Mouse (Mus musculus): ENCODE results near the gene Cops6. TPM values are rescaled to one million over a fixed set of nuclear protein-coding genes. Genes with fewer than 3 reads are reported as not detected.

The Cops6 gene
- 47.0 and 51.7 TPM in 2 replicates for total RNA-seq (2014; rRNA removed)
- 255 and 265 TPM in 2 replicates for polyA plus RNA-seq (2015; fragmentation: Nextera tagmentation; extraction: Ambion mirVana)

GRCm38 (mm10) chr5:138160842-138161665, at the start of gene Cops6:
Cops6 (plus strand) TSS chr5:138161071.
- peak within 1 kb of the TSS; percentile 66 for H3K27ac ChIP-seq (ENCODE audit: low read depth, low read length)
- peak; percentile 19; the same call in 1 of the 2 replicates for TF ChIP-seq CTCF (IDR thresholded peaks at IDR 0.05; ENCODE audit: low read depth)
- H3K4me3 ChIP-seq (ENCODE audit: low read depth, low read length): peak within 1 kb of the TSS; percentile 57
- WGBS: under 1% methylated on average over 42 of the region's 42 CpGs
- H3K4me2 ChIP-seq (ENCODE audit: low read depth): peak within 1 kb of the TSS; percentile 65
- peaks cover 36% of the 10 kb centered on the region for H3K36me3 ChIP-seq (ENCODE audit: insufficient read depth)
- H3K9ac ChIP-seq: peak within 1 kb of the TSS; percentile 69
- no peaks in the 10 kb centered on the region for H3K9me3 ChIP-seq (ENCODE audit: low read length)
- peak; percentile 99 for ATAC-seq
- H3K27me3 ChIP-seq (ENCODE audit: insufficient read depth, low read length): no peaks in the 10 kb centered on the region
- DNase-seq: peak; percentile 95
- H3K4me1 ChIP-seq (ENCODE audit: insufficient read depth): peaks cover 7% of the 10 kb centered on the region; the same call in 1 of the 2 replicates

GRCm38 (mm10) chr5:138116255-138117198, 44.3 kb upstream of the Cops6 start, which contains the start of gene Zscan21:
Zscan21 (plus strand) TSS chr5:138116903.
- peak within 1 kb of the TSS; percentile 57 for H3K4me2 ChIP-seq (ENCODE audit: low read depth)
- H3K27ac ChIP-seq (ENCODE audit: low read depth, low read length): peak within 1 kb of the TSS; percentile 93
- peaks cover 11% of the 10 kb centered on the region for H3K4me1 ChIP-seq (ENCODE audit: insufficient read depth)
- peak within 1 kb of the TSS; percentile 71 for H3K4me3 ChIP-seq (ENCODE audit: low read depth, low read length)
- no peaks in the 10 kb centered on the region for H3K9me3 ChIP-seq (ENCODE audit: low read length)
- peak within 1 kb of the TSS; percentile 72 for H3K9ac ChIP-seq
- WGBS: 6% methylated on average over 38 of the region's 38 CpGs
- ATAC-seq: peak; percentile 99
- H3K36me3 ChIP-seq (ENCODE audit: insufficient read depth): peaks cover 7% of the 10 kb centered on the region; the same call in 1 of the 2 replicates
- peak; percentile 95 for DNase-seq
- peak; percentile 43; the same call in 1 of the 2 replicates for TF ChIP-seq CTCF (IDR thresholded peaks at IDR 0.05; ENCODE audit: low read depth)
- H3K27me3 ChIP-seq (ENCODE audit: insufficient read depth, low read length): no peaks in the 10 kb centered on the region

GRCm38 (mm10) chr5:138117199-138118015, 43.5 kb upstream of the Cops6 start:
- peak overlapping the region; percentile 57 for H3K4me2 ChIP-seq (ENCODE audit: low read depth)
- WGBS: 6% methylated on average over 16 of the region's 16 CpGs
- peaks cover 7% of the 10 kb centered on the region; the same call in 1 of the 2 replicates for H3K36me3 ChIP-seq (ENCODE audit: insufficient read depth)
- TF ChIP-seq CTCF (IDR thresholded peaks at IDR 0.05; ENCODE audit: low read depth): no peak
- H3K27me3 ChIP-seq (ENCODE audit: insufficient read depth, low read length): no peaks in the 10 kb centered on the region
- peaks cover 11% of the 10 kb centered on the region for H3K4me1 ChIP-seq (ENCODE audit: insufficient read depth)
- ATAC-seq (peak; percentile 28; the same call in 1 of the 2 replicates), DNase-seq (peak; percentile 22)
- peak overlapping the region; percentile 71 for H3K4me3 ChIP-seq (ENCODE audit: low read depth, low read length)
- peak overlapping the region; percentile 72 for H3K9ac ChIP-seq
- peak overlapping the region; percentile 93 for H3K27ac ChIP-seq (ENCODE audit: low read depth, low read length)
- no peaks in the 10 kb centered on the region for H3K9me3 ChIP-seq (ENCODE audit: low read length)

- no peaks in the 10 kb centered on the region for H3K9me3 ChIP-seq (ENCODE audit: low read length)
- ATAC-seq: no peak
- peak overlapping the region; percentile 57 for H3K4me2 ChIP-seq (ENCODE audit: low read depth)
- 66% methylated on average over 3 of the region's 3 CpGs for WGBS
- peaks cover 11% of the 10 kb centered on the region for H3K4me1 ChIP-seq (ENCODE audit: insufficient read depth)
- no peak overlapping the region for H3K27ac ChIP-seq (ENCODE audit: low read depth, low read length)
- peaks cover 9% of the 10 kb centered on the region; the same call in 1 of the 2 replicates for H3K36me3 ChIP-seq (ENCODE audit: insufficient read depth)
- DNase-seq: no peak
- no peaks in the 10 kb centered on the region for H3K27me3 ChIP-seq (ENCODE audit: insufficient read depth, low read length)
- H3K4me3 ChIP-seq (ENCODE audit: low read depth, low read length): peak overlapping the region; percentile 71
- peak overlapping the region; percentile 72; the same call in 1 of the 2 replicates for H3K9ac ChIP-seq
- TF ChIP-seq CTCF (IDR thresholded peaks at IDR 0.05; ENCODE audit: low read depth): no peak; the same call in 1 of the 2 replicates
These were observed 42.8 kb upstream of the Cops6 start for GRCm38 (mm10) chr5:138118041-138118440.

GRCm38 (mm10) chr5:138132425-138133064, 28.3 kb upstream of the Cops6 start:
- WGBS: 92% methylated on average over 5 of the region's 5 CpGs
- no peak overlapping the region for H3K9ac ChIP-seq
- H3K27me3 ChIP-seq (ENCODE audit: insufficient read depth, low read length): no peaks in the 10 kb centered on the region
- TF ChIP-seq CTCF (IDR thresholded peaks at IDR 0.05; ENCODE audit: low read depth): no peak
- no peak overlapping the region for H3K27ac ChIP-seq (ENCODE audit: low read depth, low read length)
- no peak overlapping the region for H3K4me3 ChIP-seq (ENCODE audit: low read depth, low read length)
- no peaks in the 10 kb centered on the region for H3K4me1 ChIP-seq (ENCODE audit: insufficient read depth)
- H3K9me3 ChIP-seq (ENCODE audit: low read length): no peaks in the 10 kb centered on the region
- peaks cover 75% of the 10 kb centered on the region for H3K36me3 ChIP-seq (ENCODE audit: insufficient read depth)
- no peak overlapping the region for H3K4me2 ChIP-seq (ENCODE audit: low read depth)
- DNase-seq (no peak), ATAC-seq (no peak)

Data from forebrain, postnatal 0 days (tissue).